Mouse (Mus musculus) heart, adult 2 months (tissue): ENCODE measurements at regions not wholly inside any gene's neighbourhood (a gene's known extent, or its start where the extent isn't known, plus 50 kb on each side); places are given as distances from the start of the nearest gene placed in this dataset.

Source experiments
- CTCF ChIP-seq: fragments of 200-600 bp; IDR thresholded peaks from 2 replicates; pipeline ENCODE4 v1.8.1; 2022; ENCODE audit warnings: antibody characterized with exemption, mild to moderate bottlenecking, moderate library complexity
- EP300 ChIP-seq: fragments of 200-500 bp; IDR thresholded peaks from 2 replicates; pipeline ENCODE4 v1.6.1; 2011; ENCODE audit warnings: low read depth, low read length, control low read depth; ENCODE audit not compliant: insufficient read depth
- POLR2A ChIP-seq: fragments of 200-500 bp; IDR thresholded peaks from 2 replicates; pipeline ENCODE4 v1.6.1; 2011; ENCODE audit warnings: mild to moderate bottlenecking, low read depth, low read length, control low read depth; ENCODE audit not compliant: insufficient read depth

DNA sequence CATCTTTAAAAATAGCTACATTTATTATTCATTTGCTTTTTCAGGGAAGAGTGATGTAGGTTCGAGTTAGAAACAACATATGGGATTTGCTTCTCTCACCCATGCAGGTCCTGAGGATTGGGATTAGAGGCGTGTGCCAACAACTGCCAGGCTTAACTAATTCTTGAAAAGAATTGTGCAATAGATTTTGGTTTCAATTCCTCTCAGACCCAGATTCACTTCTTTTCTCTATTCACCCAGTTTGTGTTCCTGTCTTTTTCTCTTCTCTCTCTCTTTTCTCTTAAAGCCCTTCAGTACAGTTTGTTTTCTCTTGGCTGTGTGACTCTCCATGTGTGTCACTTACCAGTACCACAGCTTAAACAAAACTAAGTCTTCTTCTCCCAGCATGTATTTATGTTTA is 119.8 kb upstream of the Slc24a3 start:
- no peak for TF ChIP-seq CTCF
- no peak for TF ChIP-seq EP300
- no peak for TF ChIP-seq POLR2A
